Mouse (Mus musculus) gonadal fat pad, adult 2 months (tissue): ENCODE measurements at regions not wholly inside any gene's neighbourhood (a gene's known extent, or its start where the extent isn't known, plus 50 kb on each side); places are given as distances from the start of the nearest gene placed in this dataset.
"Not testable (repeated sequence)": the region's sequence is repeated elsewhere in the genome, so short reads cannot be mapped to it uniquely, and the experiment has no call there.

Experiments
- DNase-seq: peaks from one replicate; pipeline ENCODE4 v3.0.0-alpha.2; 2012; ENCODE audit warnings: low read depth

GRCm38 (mm10) chr13:72280871-72281270 lies 317.3 kb upstream of the Irx1 start:
- DNase-seq = no peak

- DNase-seq = no peak
Observed at GRCm38 (mm10) chr13:72282764-72283163, 319.2 kb upstream of the Irx1 start.

- no peak for DNase-seq
Observed at GRCm38 (mm10) chr13:72283701-72284100, 320.2 kb upstream of the Irx1 start.

- DNase-seq = no peak
Observed at GRCm38 (mm10) chr13:72286301-72286700, 322.8 kb upstream of the Irx1 start.

GRCm38 (mm10) chr13:72288381-72289092 lies 325.0 kb upstream of the Irx1 start:
- DNase-seq = no peak

- no peak for DNase-seq
Observed at GRCm38 (mm10) chr13:72289093-72289501, 325.6 kb upstream of the Irx1 start.

- DNase-seq = no peak
Observed at GRCm38 (mm10) chr13:72292361-72292760, 328.8 kb upstream of the Irx1 start.

GRCm38 (mm10) chr13:72293059-72293694 lies 329.7 kb upstream of the Irx1 start:
- DNase-seq = no peak

GRCm38 (mm10) chr13:72298264-72298870 lies 330.3 kb upstream of the Irx2 start:
- DNase-seq = no peak

- no peak for DNase-seq
Observed at GRCm38 (mm10) chr13:72299660-72300059, 329.0 kb upstream of the Irx2 start.

- no peak for DNase-seq
Observed at GRCm38 (mm10) chr13:72301114-72301513, 327.5 kb upstream of the Irx2 start.

GRCm38 (mm10) chr13:72301841-72302240 lies 326.8 kb upstream of the Irx2 start:
- DNase-seq = no peak

- no peak for DNase-seq
Observed at GRCm38 (mm10) chr13:72302436-72303125, 326.0 kb upstream of the Irx2 start.

- no peak for DNase-seq
Observed at GRCm38 (mm10) chr13:72303126-72303760, 325.4 kb upstream of the Irx2 start.

GRCm38 (mm10) chr13:72324041-72324690 lies 304.5 kb upstream of the Irx2 start:
- DNase-seq = no peak

- not testable (repeated sequence) for DNase-seq
Observed at GRCm38 (mm10) chr13:72326201-72326600, 302.4 kb upstream of the Irx2 start.

GRCm38 (mm10) chr13:72345647-72346133 lies 282.9 kb upstream of the Irx2 start:
- DNase-seq = no peak

GRCm38 (mm10) chr13:72346207-72346943 lies 282.2 kb upstream of the Irx2 start:
- DNase-seq = no peak

GRCm38 (mm10) chr13:72346944-72347586 lies 281.6 kb upstream of the Irx2 start:
- DNase-seq = no peak

GRCm38 (mm10) chr13:72352641-72353181 lies 275.9 kb upstream of the Irx2 start:
- peak; percentile 44 for DNase-seq
